Mouse (Mus musculus) MN1 (cell line): ENCODE measurements around the gene Wdr59.
A peak's percentile ranks its signal among the peaks of the same experiment; 100 is the strongest.
"Not testable (repeated sequence)": the region's sequence is repeated elsewhere in the genome, so short reads cannot be mapped to it uniquely, and the experiment has no call there.

Experiments used
- DNase-seq: peaks from one replicate; pipeline ENCODE4 v3.0.0-alpha.2; 2016; ENCODE audit warnings: low spot score

Wdr59 gene

GRCm38 (mm10) chr8:111537765-111538158, 15.9 kb upstream of the Wdr59 start:
- DNase-seq = no peak

GRCm38 (mm10) chr8:111536978-111537764, 15.3 kb upstream of the Wdr59 start:
- DNase-seq = peak; percentile 59

- DNase-seq = peak; percentile 93
Observed at GRCm38 (mm10) chr8:111536031-111536977, 14.4 kb upstream of the Wdr59 start, which contains the start of gene Znrf1. Gene Znrf1 (plus strand): TSS chr8:111536097.

- DNase-seq = no peak
Observed at GRCm38 (mm10) chr8:111535491-111535890, 13.6 kb upstream of the Wdr59 start.

- DNase-seq = no peak
Observed at GRCm38 (mm10) chr8:111533503-111533902, 11.6 kb upstream of the Wdr59 start.

- DNase-seq = no peak
Observed at GRCm38 (mm10) chr8:111531621-111532020, 9.7 kb upstream of the Wdr59 start.

- no peak for DNase-seq
Observed at GRCm38 (mm10) chr8:111531191-111531590, 9.3 kb upstream of the Wdr59 start.

GRCm38 (mm10) chr8:111528071-111528470, 6.2 kb upstream of the Wdr59 start:
- no peak for DNase-seq

- no peak for DNase-seq
Observed at GRCm38 (mm10) chr8:111527149-111527548, 5.3 kb upstream of the Wdr59 start.

GRCm38 (mm10) chr8:111526403-111527024, 4.6 kb upstream of the Wdr59 start:
- DNase-seq = no peak

GRCm38 (mm10) chr8:111517466-111517865, 4.4 kb downstream of the Wdr59 start:
- DNase-seq = no peak

GRCm38 (mm10) chr8:111516451-111517035, 5.3 kb downstream of the Wdr59 start:
- DNase-seq = peak; percentile 75

GRCm38 (mm10) chr8:111513446-111513845, 8.4 kb downstream of the Wdr59 start:
- no peak for DNase-seq

- DNase-seq = no peak
Observed at GRCm38 (mm10) chr8:111512941-111513340, 9.0 kb downstream of the Wdr59 start.

- DNase-seq = peak; percentile 54
Observed at GRCm38 (mm10) chr8:111510401-111510800, 11.5 kb downstream of the Wdr59 start.

- DNase-seq = no peak
Observed at GRCm38 (mm10) chr8:111509278-111509677, 12.6 kb downstream of the Wdr59 start.

GRCm38 (mm10) chr8:111508566-111508965, 13.3 kb downstream of the Wdr59 start:
- DNase-seq = peak; percentile 69

- no peak for DNase-seq
Observed at GRCm38 (mm10) chr8:111501724-111502464, 20.0 kb downstream of the Wdr59 start.

GRCm38 (mm10) chr8:111498249-111498648, 23.6 kb downstream of the Wdr59 start:
- DNase-seq = not testable (repeated sequence)

- no peak for DNase-seq
Observed at GRCm38 (mm10) chr8:111496326-111496725, 25.6 kb downstream of the Wdr59 start.

- no peak for DNase-seq
Observed at GRCm38 (mm10) chr8:111493176-111493575, 28.7 kb downstream of the Wdr59 start.
